Mouse (Mus musculus) gonadal fat pad, adult 2 months (tissue): ENCODE measurements at regions not wholly inside any gene's neighbourhood (a gene's known extent, or its start where the extent isn't known, plus 50 kb on each side); places are given as distances from the start of the nearest gene placed in this dataset.

Experiments
- DNase-seq: peaks from one replicate; pipeline ENCODE4 v3.0.0-alpha.2; 2012; ENCODE audit warnings: low read depth

DNA sequence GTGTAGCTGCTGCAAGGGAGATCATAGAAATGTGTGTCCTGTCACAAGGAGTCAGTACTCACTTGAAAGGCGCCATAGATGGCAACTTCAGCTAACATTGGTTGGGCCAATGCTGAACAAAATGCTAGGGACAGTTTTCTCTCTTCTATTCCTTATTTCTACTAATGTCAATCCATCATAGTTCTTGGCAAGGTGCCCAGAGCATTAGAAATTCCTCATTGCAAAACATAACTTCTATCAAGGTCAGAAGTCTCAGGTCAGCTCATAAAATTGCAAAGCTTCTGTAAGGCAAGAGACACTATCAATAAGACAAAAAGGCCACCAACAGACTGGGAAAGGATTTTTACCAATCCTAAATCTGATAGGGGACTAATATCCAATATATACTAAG lies 106.3 kb downstream of the D1Ertd622e start:
- peak; percentile 1 for DNase-seq

DNA sequence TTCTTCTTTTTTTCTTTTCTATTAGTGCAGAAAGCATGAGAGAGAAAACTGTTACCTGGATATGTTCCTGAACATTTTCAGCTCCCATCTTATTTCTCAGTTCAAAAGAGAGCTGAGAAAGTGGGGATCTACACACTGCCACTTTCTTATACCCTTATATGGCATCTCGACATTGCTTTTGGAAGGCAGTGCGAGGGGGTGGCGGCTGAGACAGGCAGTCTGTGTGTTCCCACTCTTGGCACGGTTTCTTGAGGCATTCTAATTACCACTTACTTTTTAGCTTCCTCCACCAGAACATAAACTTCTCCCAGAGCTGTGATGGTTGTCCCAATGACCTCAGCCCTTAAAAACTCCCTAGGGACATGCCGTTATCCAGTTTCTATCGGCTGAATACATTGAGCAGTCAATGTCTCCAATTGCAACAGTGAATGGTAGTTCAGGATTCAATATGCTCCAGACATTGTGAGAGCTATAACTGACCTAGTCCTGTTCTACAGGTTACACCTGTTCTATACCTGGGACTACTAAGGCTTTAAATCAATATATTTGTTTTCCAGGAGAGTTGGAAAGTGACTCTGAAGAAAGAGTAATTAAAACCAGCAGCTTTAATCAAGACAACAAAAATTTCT lies 106.8 kb downstream of the D1Ertd622e start:
- peak; percentile 69 for DNase-seq

- DNase-seq = no peak
Measured at GRCm38 (mm10) chr1:97553485-97554474, 108.1 kb downstream of the D1Ertd622e start.

DNA sequence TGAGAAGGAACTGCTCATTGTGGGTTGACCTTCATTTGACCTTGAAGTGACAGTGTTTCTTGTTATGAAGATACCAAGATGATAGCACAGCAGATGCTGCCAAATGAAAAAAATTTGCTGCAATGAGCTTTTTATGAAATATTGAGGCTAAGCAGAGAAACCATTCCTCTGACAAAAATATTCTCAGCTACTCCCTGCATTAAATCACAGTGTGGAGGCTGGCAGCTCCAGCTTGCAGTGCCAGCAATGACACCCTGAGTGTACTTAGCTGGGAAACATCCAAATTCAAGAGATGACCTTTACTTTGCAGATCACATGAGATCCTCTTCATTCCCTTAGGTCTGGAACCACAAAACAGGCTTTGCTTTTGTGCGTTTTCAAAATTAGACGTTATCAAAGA lies 109.0 kb downstream of the D1Ertd622e start:
- DNase-seq = no peak

- DNase-seq = no peak
Measured at GRCm38 (mm10) chr1:97541162-97541493, 120.7 kb downstream of the D1Ertd622e start.

DNA sequence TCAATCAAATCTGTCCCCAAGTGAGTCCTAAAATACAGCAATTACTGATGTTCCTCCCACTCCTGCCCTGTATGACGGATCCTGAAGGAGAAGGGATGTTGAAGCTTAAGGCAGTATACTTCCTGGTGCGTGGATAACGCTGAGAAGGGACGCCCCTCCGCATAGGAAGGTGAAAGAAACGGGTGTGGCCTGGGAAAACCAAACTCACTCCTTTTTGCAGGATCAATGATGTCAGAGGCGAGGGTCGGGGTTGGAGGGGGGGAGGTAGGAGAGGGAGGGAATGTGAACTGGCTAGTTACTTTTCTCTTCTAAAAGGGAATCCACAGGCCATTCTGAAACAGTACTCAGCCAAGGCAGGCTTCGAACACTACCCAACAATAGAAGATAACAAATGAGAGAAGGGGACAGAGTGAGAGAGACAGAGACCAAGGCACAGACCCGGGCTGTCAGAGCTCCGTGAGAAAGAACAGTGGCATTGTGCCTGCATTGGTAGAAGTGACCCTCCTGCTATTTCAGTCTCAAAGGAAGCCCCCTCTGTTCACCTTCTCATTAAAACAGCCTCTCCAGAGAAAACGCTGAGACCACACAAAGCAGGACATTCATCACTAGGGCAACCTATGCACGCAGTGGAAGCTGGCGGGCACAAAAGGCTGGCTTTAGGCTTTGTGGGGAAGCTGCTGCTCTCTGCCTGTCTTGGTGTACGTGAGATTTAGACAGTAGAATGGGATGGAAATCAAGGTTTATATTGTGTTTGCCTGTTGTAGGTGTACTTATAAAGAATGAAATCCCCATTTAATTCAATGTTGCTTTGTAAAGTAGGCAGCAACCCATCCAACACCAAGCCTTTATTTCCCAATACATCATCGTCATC lies 121.3 kb downstream of the D1Ertd622e start:
- DNase-seq = no peak

- DNase-seq = no peak
Measured at GRCm38 (mm10) chr1:97496915-97497314, 165.0 kb downstream of the D1Ertd622e start.

- DNase-seq = no peak
Measured at GRCm38 (mm10) chr1:97479921-97480320, 182.0 kb downstream of the D1Ertd622e start.
